Mouse (Mus musculus): Measurements from ENCODE around the gene 4930438A08Rik. TPM values are rescaled to one million over a fixed set of nuclear protein-coding genes. Genes with fewer than 3 reads are reported as not detected.

4930438A08Rik gene
- polyA plus RNA-seq, 1 experiment from 2014 or later, result 0.20 TPM

GRCm38 (mm10) chr11:58316768-58317390 lies 42.3 kb downstream of the 4930438A08Rik start:
- peaks cover 4% of the 10 kb centered on the region; the same call in 1 of the 2 replicates for H3K36me3 ChIP-seq (replicated peaks; ENCODE audit: control insufficient read depth, insufficient read depth, low read depth, low read length)
- ATAC-seq (replicated peaks; ENCODE audit: insufficient number of reproducible peaks, low FRiP score, low TSS enrichment, low read depth), result peak; percentile 68; the same call in 1 of the 2 replicates
- H3K4me2 ChIP-seq (ENCODE audit: low read depth, low read length), result no peak overlapping the region
- H3K4me1 ChIP-seq (ENCODE audit: control insufficient read depth, insufficient read depth, low read length), result no peaks in the 10 kb centered on the region
- no peaks in the 10 kb centered on the region for H3K9me3 ChIP-seq (replicated peaks; ENCODE audit: control insufficient read depth, low read length)
- no peak overlapping the region for H3K27ac ChIP-seq (replicated peaks; ENCODE audit: low read depth, low read length)
- H3K4me3 ChIP-seq (ENCODE audit: low read depth, low read length), result no peak overlapping the region
- DNase-seq (ENCODE audit: low spot score), result no peak
- 66% methylated on average over 28 of the region's 28 CpGs for WGBS
- no peak overlapping the region for H3K9ac ChIP-seq (replicated peaks; ENCODE audit: low read length)
- H3K27me3 ChIP-seq (ENCODE audit: control insufficient read depth, insufficient read depth, low read length), result no peaks in the 10 kb centered on the region

GRCm38 (mm10) chr11:58322824-58323569 lies 48.4 kb downstream of the 4930438A08Rik start:
- peak overlapping the region; percentile 79 for H3K9ac ChIP-seq (replicated peaks; ENCODE audit: low read length)
- peak; percentile 95 for DNase-seq (ENCODE audit: low spot score)
- peak overlapping the region; percentile 81 for H3K4me3 ChIP-seq (ENCODE audit: low read depth, low read length)
- peak; percentile 98 for ATAC-seq (replicated peaks; ENCODE audit: insufficient number of reproducible peaks, low FRiP score, low TSS enrichment, low read depth)
- H3K4me1 ChIP-seq (ENCODE audit: control insufficient read depth, insufficient read depth, low read length), result no peaks in the 10 kb centered on the region; the same call in 1 of the 2 replicates
- WGBS, result under 1% methylated on average over 61 of the region's 63 CpGs
- H3K27ac ChIP-seq (replicated peaks; ENCODE audit: low read depth, low read length), result peak overlapping the region; percentile 87
- H3K4me2 ChIP-seq (ENCODE audit: low read depth, low read length), result peak overlapping the region; percentile 79
- H3K9me3 ChIP-seq (replicated peaks; ENCODE audit: control insufficient read depth, low read length), result no peaks in the 10 kb centered on the region
- H3K27me3 ChIP-seq (ENCODE audit: control insufficient read depth, insufficient read depth, low read length), result no peaks in the 10 kb centered on the region
- no peaks in the 10 kb centered on the region for H3K36me3 ChIP-seq (replicated peaks; ENCODE audit: control insufficient read depth, insufficient read depth, low read depth, low read length)

- Histone ChIP-seq H3K27me3 (ENCODE audit: control insufficient read depth, insufficient read depth, low read length) (no peaks in the 10 kb centered on the region), H3K27ac (replicated peaks; ENCODE audit: low read depth, low read length) (no peak overlapping the region), H3K4me1 (ENCODE audit: control insufficient read depth, insufficient read depth, low read length) (no peaks in the 10 kb centered on the region; the same call in 1 of the 2 replicates), H3K36me3 (replicated peaks; ENCODE audit: control insufficient read depth, insufficient read depth, low read depth, low read length) (no peaks in the 10 kb centered on the region), H3K9me3 (replicated peaks; ENCODE audit: control insufficient read depth, low read length) (no peaks in the 10 kb centered on the region), H3K4me3 (ENCODE audit: low read depth, low read length) (peak overlapping the region; percentile 81), H3K9ac (replicated peaks; ENCODE audit: low read length) (peak overlapping the region; percentile 79), H3K4me2 (ENCODE audit: low read depth, low read length) (peak overlapping the region; percentile 62)
- no peak for ATAC-seq (replicated peaks; ENCODE audit: insufficient number of reproducible peaks, low FRiP score, low TSS enrichment, low read depth)
- no peak for DNase-seq (ENCODE audit: low spot score)
- 17% methylated on average over 24 of the region's 24 CpGs for WGBS
Measured at GRCm38 (mm10) chr11:58323570-58324340, 49.2 kb downstream of the 4930438A08Rik start.

DNA sequence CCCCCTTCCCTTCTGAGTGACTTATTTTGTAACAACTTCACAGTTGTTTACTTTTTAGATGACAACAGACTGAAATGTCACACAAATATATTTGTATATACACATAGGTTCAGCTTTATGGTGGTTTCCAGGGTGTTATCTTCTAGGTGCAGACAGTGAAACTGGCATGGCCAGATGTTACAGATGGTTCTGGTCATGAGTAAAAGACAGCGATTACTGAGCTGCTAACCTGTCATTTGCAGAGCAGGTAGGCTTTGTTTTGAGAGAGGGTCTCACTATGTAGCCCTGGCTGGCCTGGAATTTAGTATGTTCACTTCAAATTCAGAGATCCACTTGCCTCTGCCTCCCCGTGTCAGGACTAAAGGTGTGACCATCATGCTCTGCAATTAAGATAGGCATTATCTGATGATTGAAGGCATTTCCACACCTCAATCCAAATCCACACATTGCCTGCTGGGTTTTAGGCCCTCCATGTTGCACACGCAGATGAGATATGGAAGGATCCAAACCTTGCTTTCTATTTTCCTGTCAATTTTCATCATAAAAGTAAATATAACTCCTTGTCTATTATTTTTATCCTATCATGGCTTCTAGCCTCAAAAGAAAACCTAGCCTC lies 50.1 kb downstream of the 4930438A08Rik start:
- Histone ChIP-seq H3K4me1 (ENCODE audit: control insufficient read depth, insufficient read depth, low read length) (no peaks in the 10 kb centered on the region; the same call in 1 of the 2 replicates), H3K27ac (replicated peaks; ENCODE audit: low read depth, low read length) (no peak overlapping the region), H3K36me3 (replicated peaks; ENCODE audit: control insufficient read depth, insufficient read depth, low read depth, low read length) (no peaks in the 10 kb centered on the region), H3K9ac (replicated peaks; ENCODE audit: low read length) (no peak overlapping the region), H3K9me3 (replicated peaks; ENCODE audit: control insufficient read depth, low read length) (no peaks in the 10 kb centered on the region), H3K27me3 (ENCODE audit: control insufficient read depth, insufficient read depth, low read length) (no peaks in the 10 kb centered on the region), H3K4me3 (ENCODE audit: low read depth, low read length) (no peak overlapping the region), H3K4me2 (ENCODE audit: low read depth, low read length) (no peak overlapping the region)
- no peak for ATAC-seq (replicated peaks; ENCODE audit: insufficient number of reproducible peaks, low FRiP score, low TSS enrichment, low read depth)
- WGBS, result 75% methylated on average over 3 of the region's 3 CpGs
- DNase-seq (ENCODE audit: low spot score), result no peak

DNA sequence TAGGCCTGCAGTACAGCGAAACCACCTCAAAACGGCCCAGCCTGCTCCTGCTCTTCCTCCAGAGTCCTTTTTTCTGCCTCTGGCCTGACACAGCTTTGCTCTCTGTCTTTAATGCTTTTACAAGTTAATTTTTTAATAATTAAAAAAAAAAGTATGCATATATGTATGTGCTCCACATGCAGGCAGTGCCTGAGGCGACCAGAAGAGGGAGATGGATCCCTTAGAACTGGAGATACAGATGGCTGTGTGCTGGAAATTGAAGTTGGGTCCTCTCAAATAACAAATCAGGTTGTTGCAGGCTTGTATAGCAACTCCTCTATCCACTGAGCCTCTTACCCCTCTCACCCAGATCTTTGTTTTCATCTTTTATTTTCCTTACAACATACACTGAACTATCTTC lies 52.2 kb downstream of the 4930438A08Rik start:
- no peak overlapping the region for H3K4me3 ChIP-seq (ENCODE audit: low read depth, low read length)
- WGBS, result 94% methylated on average over 3 of the region's 3 CpGs
- H3K27ac ChIP-seq (replicated peaks; ENCODE audit: low read depth, low read length), result no peak overlapping the region
- H3K9ac ChIP-seq (replicated peaks; ENCODE audit: low read length), result no peak overlapping the region
- no peak for DNase-seq (ENCODE audit: low spot score)
- no peak for ATAC-seq (replicated peaks; ENCODE audit: insufficient number of reproducible peaks, low FRiP score, low TSS enrichment, low read depth)
- H3K9me3 ChIP-seq (replicated peaks; ENCODE audit: control insufficient read depth, low read length), result no peaks in the 10 kb centered on the region
- no peaks in the 10 kb centered on the region for H3K36me3 ChIP-seq (replicated peaks; ENCODE audit: control insufficient read depth, insufficient read depth, low read depth, low read length)
- no peaks in the 10 kb centered on the region for H3K27me3 ChIP-seq (ENCODE audit: control insufficient read depth, insufficient read depth, low read length)
- no peaks in the 10 kb centered on the region; the same call in 1 of the 2 replicates for H3K4me1 ChIP-seq (ENCODE audit: control insufficient read depth, insufficient read depth, low read length)
- H3K4me2 ChIP-seq (ENCODE audit: low read depth, low read length), result no peak overlapping the region

DNA sequence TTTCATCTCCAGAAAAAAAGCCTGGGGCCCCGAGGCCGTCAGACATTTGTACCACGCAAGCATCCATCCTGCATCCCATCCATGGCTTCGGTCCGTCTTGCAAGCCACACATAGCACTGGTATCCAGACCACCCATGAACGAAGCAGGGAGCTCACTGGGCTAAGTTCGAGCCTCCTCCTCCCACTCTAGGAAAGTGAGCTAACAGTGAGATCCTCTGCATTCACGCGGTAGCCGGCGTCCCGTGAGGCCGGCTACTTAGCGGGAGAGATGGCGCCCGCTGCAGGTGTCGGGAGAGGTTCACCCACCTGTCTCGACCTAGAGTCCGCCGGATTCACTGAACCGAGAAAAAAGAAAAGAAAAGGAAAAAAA lies 55.3 kb downstream of the 4930438A08Rik start:
- Histone ChIP-seq H3K36me3 (replicated peaks; ENCODE audit: control insufficient read depth, insufficient read depth, low read depth, low read length) (no peaks in the 10 kb centered on the region; the same call in 1 of the 2 replicates), H3K27me3 (ENCODE audit: control insufficient read depth, insufficient read depth, low read length) (no peaks in the 10 kb centered on the region), H3K4me1 (ENCODE audit: control insufficient read depth, insufficient read depth, low read length) (no peaks in the 10 kb centered on the region), H3K27ac (replicated peaks; ENCODE audit: low read depth, low read length) (0 out of 2 replicates have a peak overlapping the region, but pooled peaks have one; percentile 44), H3K9me3 (replicated peaks; ENCODE audit: control insufficient read depth, low read length) (no peaks in the 10 kb centered on the region), H3K4me3 (ENCODE audit: low read depth, low read length) (peak overlapping the region; percentile 72), H3K4me2 (ENCODE audit: low read depth, low read length) (peak overlapping the region; percentile 46), H3K9ac (replicated peaks; ENCODE audit: low read length) (peak overlapping the region; percentile 80)
- WGBS, result under 1% methylated on average over 21 of the region's 21 CpGs
- ATAC-seq (replicated peaks; ENCODE audit: insufficient number of reproducible peaks, low FRiP score, low TSS enrichment, low read depth) (no peak; the same call in 1 of the 2 replicates), DNase-seq (ENCODE audit: low spot score) (no peak)

GRCm38 (mm10) chr11:58330276-58331148 lies 55.9 kb downstream of the 4930438A08Rik start, which contains the start of the genes Zfp672 and Sh3bp5l:
Gene Zfp672 (minus strand): TSS chr11:58330339.
Gene Sh3bp5l (plus strand): TSS chr11:58330724.
- DNase-seq (ENCODE audit: low spot score) (peak; percentile 96), ATAC-seq (replicated peaks; ENCODE audit: insufficient number of reproducible peaks, low FRiP score, low TSS enrichment, low read depth) (peak; percentile 90)
- peak within 1 kb of the TSS; percentile 80 for H3K9ac ChIP-seq (replicated peaks; ENCODE audit: low read length)
- under 1% methylated on average over 52 of the region's 52 CpGs for WGBS
- H3K4me2 ChIP-seq (ENCODE audit: low read depth, low read length), result peak within 1 kb of the TSS; percentile 66
- no peaks in the 10 kb centered on the region for H3K9me3 ChIP-seq (replicated peaks; ENCODE audit: control insufficient read depth, low read length)
- H3K27ac ChIP-seq (replicated peaks; ENCODE audit: low read depth, low read length), result peak within 1 kb of the TSS; percentile 66; the same call in 1 of the 2 replicates
- peak within 1 kb of the TSS; percentile 72 for H3K4me3 ChIP-seq (ENCODE audit: low read depth, low read length)
- no peaks in the 10 kb centered on the region for H3K4me1 ChIP-seq (ENCODE audit: control insufficient read depth, insufficient read depth, low read length)
- no peaks in the 10 kb centered on the region for H3K27me3 ChIP-seq (ENCODE audit: control insufficient read depth, insufficient read depth, low read length)
- H3K36me3 ChIP-seq (replicated peaks; ENCODE audit: control insufficient read depth, insufficient read depth, low read depth, low read length), result no peaks in the 10 kb centered on the region; the same call in 1 of the 2 replicates

Measured in embryonic facial prominence, embryonic 11.5 days (tissue).